Mouse (Mus musculus) hindbrain, embryonic 16.5 days (tissue): Measurements from ENCODE around the gene Myo18b. TPM values are rescaled to one million over a fixed set of nuclear protein-coding genes. Genes with fewer than 3 reads are reported as not detected.

Experiments
- ATAC-seq: fragments of 200-750 bp; cut with Nextera tagmentation; 2 replicates; pipeline ENCODE4 v1.8.0; 2017; ENCODE audit warnings: moderate TSS enrichment, moderate library complexity
- H3K27ac ChIP-seq: fragments of 300-500 bp; sonication (generic); 2 replicates; pipeline ENCODE4 v1.5.1; 2014; ENCODE audit warnings: low read depth, mild to moderate bottlenecking, control low read depth, low read length, moderate library complexity
- H3K27me3 ChIP-seq: fragments of 300-500 bp; sonication (generic); replicated peaks from 2 replicates; pipeline ENCODE4 v1.6.1; 2014; ENCODE audit warnings: low read length; ENCODE audit not compliant: control insufficient read depth, insufficient read depth
- H3K36me3 ChIP-seq: fragments of 300-500 bp; sonication (generic); 2 replicates; pipeline ENCODE4 v1.6.1; 2014; ENCODE audit warnings: mild to moderate bottlenecking, low read length, moderate library complexity, mixed read lengths; ENCODE audit not compliant: control insufficient read depth, insufficient read depth
- H3K4me1 ChIP-seq: fragments of 300-500 bp; sonication (generic); 2 replicates; pipeline ENCODE4 v1.6.1; 2014; ENCODE audit warnings: low read depth, low read length; ENCODE audit not compliant: control insufficient read depth, insufficient read depth
- H3K4me2 ChIP-seq: fragments of 300-500 bp; sonication (generic); 2 replicates; pipeline ENCODE4 v1.6.1; 2014; ENCODE audit warnings: mild to moderate bottlenecking, low read length, control low read depth, moderate library complexity
- H3K4me3 ChIP-seq: fragments of 300-500 bp; sonication (generic); 2 replicates; pipeline ENCODE4 v1.5.1; 2014; ENCODE audit warnings: mild to moderate bottlenecking, low read length, control low read depth, moderate library complexity
- H3K9ac ChIP-seq: fragments of 300-500 bp; sonication (generic); 2 replicates; pipeline ENCODE4 v1.6.1; 2014; ENCODE audit warnings: low read depth, mild to moderate bottlenecking, control low read depth, low read length, moderate library complexity
- H3K9me3 ChIP-seq: fragments of 300-500 bp; sonication (generic); 2 replicates; pipeline ENCODE4 v1.6.1; 2014; ENCODE audit warnings: mild to moderate bottlenecking, low read length, moderate library complexity; ENCODE audit not compliant: control insufficient read depth
- WGBS: fragments of 180-500 bp; shearing (Covaris S2); extraction: QIAGEN DNeasy Blood & Tissue Kit; methylation state at CpG from one replicate; pipeline ENCODE4 v1.1.7; 2014; 5-methylcytosine and 5-hydroxymethylcytosine counted together
- polyA plus RNA-seq: library from polyadenylated mRNA; unstranded; fragments of >200 nt; fragmentation: Nextera tagmentation; extraction: Ambion mirVana; gene quantifications from 2 replicates; pipeline ENCODE4 v1.2.1, GENCODE M21; 2015

Myo18b gene
- polyA plus RNA-seq, 1 experiment from 2014 or later, result 1.2 TPM

GRCm38 (mm10) chr5:112841850-112842249 is 54.3 kb downstream of the Myo18b start:
- H3K27me3 ChIP-seq, result no peaks in the 10 kb centered on the region
- no peaks in the 10 kb centered on the region for H3K36me3 ChIP-seq
- WGBS, result 37% methylated on average over 6 of the region's 6 CpGs
- H3K9ac ChIP-seq, result no peak overlapping the region
- no peaks in the 10 kb centered on the region for H3K9me3 ChIP-seq
- no peak overlapping the region for H3K27ac ChIP-seq
- H3K4me2 ChIP-seq, result no peak overlapping the region
- peaks cover 20% of the 10 kb centered on the region for H3K4me1 ChIP-seq
- ATAC-seq, result no peak
- H3K4me3 ChIP-seq, result no peak overlapping the region

DNA sequence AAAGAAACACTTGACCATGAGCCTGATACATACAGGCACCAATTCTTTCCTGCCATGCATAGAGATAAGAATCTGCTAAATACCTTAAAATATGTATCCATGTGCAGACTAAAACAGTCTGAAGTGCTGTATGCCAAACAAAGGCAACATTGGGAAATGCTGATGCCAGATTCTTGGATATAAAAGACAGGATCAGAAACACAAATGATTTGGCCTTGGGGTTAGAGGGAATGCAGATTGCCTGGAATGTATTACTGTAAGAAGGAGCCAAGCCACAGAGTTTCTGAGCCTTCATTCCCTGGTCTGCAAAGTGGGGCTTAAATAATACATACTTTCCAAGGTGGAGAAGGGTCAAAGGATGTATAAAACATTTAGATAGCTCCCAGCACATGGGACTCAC is 61.3 kb downstream of the Myo18b start:
- ATAC-seq, result no peak
- Histone ChIP-seq H3K36me3 (no peaks in the 10 kb centered on the region), H3K4me1 (no peaks in the 10 kb centered on the region; the same call in 1 of the 2 replicates), H3K4me2 (no peak overlapping the region), H3K4me3 (no peak overlapping the region), H3K9ac (no peak overlapping the region), H3K27ac (no peak overlapping the region), H3K9me3 (no peaks in the 10 kb centered on the region), H3K27me3 (no peaks in the 10 kb centered on the region)

GRCm38 (mm10) chr5:112833866-112834265 is 62.3 kb downstream of the Myo18b start:
- H3K9ac ChIP-seq, result no peak overlapping the region; the same call in 1 of the 2 replicates
- H3K4me3 ChIP-seq, result no peak overlapping the region
- H3K9me3 ChIP-seq, result no peaks in the 10 kb centered on the region
- 61% methylated on average over 11 of the region's 11 CpGs for WGBS
- ATAC-seq, result no peak
- no peaks in the 10 kb centered on the region; the same call in 1 of the 2 replicates for H3K4me1 ChIP-seq
- H3K4me2 ChIP-seq, result no peak overlapping the region
- no peak overlapping the region for H3K27ac ChIP-seq
- no peaks in the 10 kb centered on the region for H3K27me3 ChIP-seq
- H3K36me3 ChIP-seq, result no peaks in the 10 kb centered on the region

- H3K4me1 ChIP-seq, result peaks cover 8% of the 10 kb centered on the region
- no peaks in the 10 kb centered on the region for H3K27me3 ChIP-seq
- no peaks in the 10 kb centered on the region for H3K9me3 ChIP-seq
- H3K27ac ChIP-seq, result peak overlapping the region; percentile 42
- no peak overlapping the region for H3K4me3 ChIP-seq
- H3K36me3 ChIP-seq, result no peaks in the 10 kb centered on the region
- peak; percentile 80 for ATAC-seq
- H3K9ac ChIP-seq, result no peak overlapping the region
- WGBS, result 23% methylated on average over 12 of the region's 12 CpGs
- no peak overlapping the region for H3K4me2 ChIP-seq
These were observed 70.9 kb downstream of the Myo18b start for GRCm38 (mm10) chr5:112825091-112825794.

DNA sequence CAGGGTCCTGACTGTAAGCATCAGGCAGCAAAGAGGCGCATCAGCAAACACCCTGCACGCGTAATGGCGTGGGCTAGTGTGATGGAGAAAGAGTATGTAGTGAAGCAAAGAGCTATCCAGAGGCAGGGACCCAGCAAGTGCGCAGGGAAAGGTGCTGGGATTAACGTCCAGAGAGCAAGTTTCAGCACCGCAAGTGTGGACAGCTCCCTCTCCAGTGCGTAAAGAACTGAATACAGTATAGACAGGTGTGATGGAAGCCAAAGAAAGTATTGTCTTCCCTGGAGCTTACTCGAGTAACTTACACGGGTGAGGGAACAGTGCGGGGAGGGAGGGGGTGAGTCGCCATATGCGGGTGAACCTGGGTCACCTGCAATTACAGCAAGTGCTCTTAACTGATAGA is 71.8 kb downstream of the Myo18b start:
- Histone ChIP-seq H3K4me2 (no peak overlapping the region), H3K9me3 (no peaks in the 10 kb centered on the region), H3K27me3 (no peaks in the 10 kb centered on the region), H3K4me1 (peaks cover 8% of the 10 kb centered on the region), H3K9ac (no peak overlapping the region), H3K27ac (no peak overlapping the region), H3K4me3 (no peak overlapping the region), H3K36me3 (no peaks in the 10 kb centered on the region)
- ATAC-seq, result no peak
- WGBS, result 38% methylated on average over 13 of the region's 13 CpGs

- Histone ChIP-seq H3K36me3 (no peaks in the 10 kb centered on the region), H3K9me3 (no peaks in the 10 kb centered on the region), H3K4me3 (no peak overlapping the region), H3K4me2 (no peak overlapping the region), H3K27ac (no peak overlapping the region), H3K9ac (no peak overlapping the region), H3K27me3 (no peaks in the 10 kb centered on the region), H3K4me1 (peaks cover 8% of the 10 kb centered on the region)
- ATAC-seq, result no peak
- 58% methylated on average over 3 of the region's 3 CpGs for WGBS
These were observed 73.7 kb downstream of the Myo18b start for GRCm38 (mm10) chr5:112822426-112822825.

DNA sequence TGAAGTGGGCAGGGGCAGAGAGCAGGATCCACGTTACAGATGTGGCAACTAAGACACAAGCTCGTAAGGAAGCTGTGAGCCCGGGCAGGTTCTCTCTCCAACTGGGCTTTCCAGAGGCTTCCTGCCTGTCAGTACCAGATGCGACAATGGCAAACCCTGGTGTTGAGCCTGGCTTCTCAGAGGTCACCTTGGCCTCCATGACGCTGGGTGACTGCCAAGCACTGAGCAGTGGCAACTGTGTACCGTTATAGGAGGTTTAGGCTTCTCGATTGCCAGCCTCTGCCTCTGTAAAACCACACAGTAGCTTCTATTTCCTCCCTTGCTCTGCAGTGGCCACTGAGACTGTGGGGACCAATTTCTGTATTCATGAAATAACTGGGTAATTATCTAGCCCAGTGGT is 81.1 kb downstream of the Myo18b start:
- Histone ChIP-seq H3K9me3 (no peaks in the 10 kb centered on the region), H3K4me1 (no peaks in the 10 kb centered on the region; the same call in 1 of the 2 replicates), H3K4me3 (no peak overlapping the region), H3K27me3 (no peaks in the 10 kb centered on the region), H3K4me2 (no peak overlapping the region), H3K9ac (no peak overlapping the region), H3K27ac (no peak overlapping the region), H3K36me3 (no peaks in the 10 kb centered on the region)
- no peak for ATAC-seq
- WGBS, result 76% methylated on average over 7 of the region's 7 CpGs

GRCm38 (mm10) chr5:112807629-112808028 is 88.5 kb downstream of the Myo18b start:
- no peak overlapping the region for H3K27ac ChIP-seq
- H3K9me3 ChIP-seq, result no peaks in the 10 kb centered on the region
- H3K4me1 ChIP-seq, result no peaks in the 10 kb centered on the region
- H3K4me2 ChIP-seq, result no peak overlapping the region
- no peak overlapping the region for H3K9ac ChIP-seq
- no peak overlapping the region for H3K4me3 ChIP-seq
- H3K27me3 ChIP-seq, result no peaks in the 10 kb centered on the region
- ATAC-seq, result no peak
- WGBS, result 85% methylated on average over 4 of the region's 4 CpGs
- H3K36me3 ChIP-seq, result no peaks in the 10 kb centered on the region

DNA sequence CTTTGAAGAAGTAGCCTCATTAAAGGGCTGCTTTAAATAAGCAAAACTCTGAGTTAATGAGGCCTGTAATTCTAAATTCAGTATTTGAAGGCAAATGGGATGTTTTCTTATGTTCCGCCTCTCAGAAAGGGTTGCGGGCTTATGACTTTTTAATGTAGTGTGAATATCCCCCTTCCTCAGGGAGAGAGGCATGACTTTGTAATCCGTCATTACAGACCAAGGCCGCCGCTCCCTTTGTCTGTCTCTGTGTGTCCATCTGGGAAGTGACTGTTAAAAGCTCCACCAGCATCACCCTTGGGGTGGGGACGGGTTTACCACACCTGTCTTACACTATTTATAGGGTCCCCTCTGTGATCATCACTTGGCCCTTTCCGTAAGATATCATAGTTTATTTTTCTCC is 100.1 kb downstream of the Myo18b start:
- Histone ChIP-seq H3K4me3 (no peak overlapping the region), H3K4me2 (no peak overlapping the region), H3K9ac (no peak overlapping the region), H3K27ac (no peak overlapping the region), H3K9me3 (no peaks in the 10 kb centered on the region), H3K4me1 (peaks cover 3% of the 10 kb centered on the region), H3K27me3 (no peaks in the 10 kb centered on the region), H3K36me3 (no peaks in the 10 kb centered on the region)
- 33% methylated on average over 7 of the region's 7 CpGs for WGBS
- no peak for ATAC-seq
